Mouse (Mus musculus) forebrain, postnatal 0 days (tissue): ENCODE measurements at regions not wholly inside any gene's neighbourhood (a gene's known extent, or its start where the extent isn't known, plus 50 kb on each side); places are given as distances from the start of the nearest gene placed in this dataset.
A peak's percentile ranks its signal among the peaks of the same experiment; 100 is the strongest.

Experiments
- ATAC-seq: fragments of 200-750 bp; cut with Nextera tagmentation; 2 replicates; pipeline ENCODE4 v1.8.0; 2017; ENCODE audit warnings: mild to moderate bottlenecking, moderate library complexity
- DNase-seq: peaks from one replicate; pipeline ENCODE4 v3.0.0-alpha.2; 2015
- H3K27ac ChIP-seq: fragments of 300-500 bp; sonication (generic); 2 replicates; pipeline ENCODE4 v1.5.1; 2014; ENCODE audit warnings: low read depth, mild to moderate bottlenecking, antibody characterized with exemption, low read length, moderate library complexity, mixed read lengths
- H3K27me3 ChIP-seq: fragments of 300-500 bp; sonication (generic); 2 replicates; pipeline ENCODE4 v1.6.1; 2014; ENCODE audit warnings: mild to moderate bottlenecking, low read length, mixed read lengths; ENCODE audit not compliant: insufficient read depth
- H3K36me3 ChIP-seq: fragments of 300-500 bp; sonication (generic); 2 replicates; pipeline ENCODE4 v1.6.1; 2014; ENCODE audit warnings: mild to moderate bottlenecking, moderate library complexity; ENCODE audit not compliant: insufficient read depth
- H3K4me1 ChIP-seq: fragments of 300-500 bp; sonication (generic); 2 replicates; pipeline ENCODE4 v1.6.1; 2014; ENCODE audit warnings: antibody characterized with exemption; ENCODE audit not compliant: insufficient read depth
- H3K4me2 ChIP-seq: fragments of 300-500 bp; sonication (generic); 2 replicates; pipeline ENCODE4 v1.6.1; 2014; ENCODE audit warnings: low read depth, mild to moderate bottlenecking, moderate library complexity
- H3K4me3 ChIP-seq: fragments of 300-500 bp; sonication (generic); 2 replicates; pipeline ENCODE4 v1.5.1; 2014; ENCODE audit warnings: low read depth, low read length, mixed read lengths
- H3K9ac ChIP-seq: fragments of 300-500 bp; sonication (generic); 2 replicates; pipeline ENCODE4 v1.6.1; 2014; ENCODE audit warnings: mild to moderate bottlenecking
- H3K9me3 ChIP-seq: fragments of 300-500 bp; sonication (generic); 2 replicates; pipeline ENCODE4 v1.6.1; 2016; ENCODE audit warnings: low read length
- CTCF ChIP-seq: sonication (generic); IDR thresholded peaks from 2 replicates; pipeline ENCODE4 v1.5.1; 2016; ENCODE audit warnings: antibody characterized with exemption, control low read depth, low read depth
- WGBS: fragments of 180-500 bp; shearing (Covaris S2); extraction: QIAGEN DNeasy Blood & Tissue Kit; methylation state at CpG from one replicate; pipeline ENCODE4 v1.1.7; 2014; 5-methylcytosine and 5-hydroxymethylcytosine counted together

DNA sequence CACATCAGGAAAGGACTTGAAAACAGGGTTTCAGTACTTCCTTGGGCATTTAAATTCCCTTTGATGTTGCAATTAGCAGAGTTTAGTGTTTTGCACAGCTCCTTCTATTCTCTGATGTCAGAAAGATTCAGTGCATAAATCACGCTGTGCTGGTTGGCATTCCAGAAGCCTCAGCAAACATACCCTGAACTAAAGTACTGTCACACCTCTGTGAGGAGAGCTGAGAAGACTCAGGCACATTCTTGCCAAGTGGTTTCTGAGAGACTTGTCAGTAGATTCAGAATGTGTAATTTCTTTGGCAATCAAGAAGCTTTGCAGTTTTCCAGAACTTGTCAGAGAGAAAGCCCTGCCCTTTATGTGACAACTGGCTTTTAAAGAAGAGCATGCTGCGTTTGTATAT is 192.4 kb upstream of the 2610001J05Rik start:
- Histone ChIP-seq H3K4me1 (no peaks in the 10 kb centered on the region), H3K9me3 (no peaks in the 10 kb centered on the region), H3K27me3 (no peaks in the 10 kb centered on the region), H3K36me3 (no peaks in the 10 kb centered on the region), H3K4me2 (no peak overlapping the region), H3K9ac (no peak overlapping the region), H3K4me3 (no peak overlapping the region), H3K27ac (no peak overlapping the region)
- DNase-seq (peak; percentile 41), ATAC-seq (peak; percentile 88)
- TF ChIP-seq CTCF, result no peak
- 59% methylated on average over 2 of the region's 2 CpGs for WGBS

DNA sequence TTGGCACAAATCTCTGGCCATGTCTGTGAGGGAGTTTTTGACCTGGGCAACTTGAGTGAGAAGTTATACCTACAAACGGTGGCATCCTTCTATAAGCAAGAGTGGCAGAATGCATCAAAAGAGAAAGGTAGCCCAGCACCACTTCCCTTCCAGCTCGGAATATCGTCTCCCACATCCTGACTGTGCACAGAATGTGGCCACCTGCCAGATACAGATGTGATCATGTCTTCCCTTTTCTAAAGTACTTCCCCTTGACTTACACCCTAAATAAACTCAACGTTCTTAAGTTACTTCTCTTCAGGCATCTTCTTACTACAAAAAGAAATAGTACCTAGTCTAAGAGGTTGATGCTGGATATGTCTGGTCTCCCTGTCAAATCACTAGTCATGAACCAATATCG is 175.2 kb upstream of the 2610001J05Rik start:
- no peaks in the 10 kb centered on the region for H3K27me3 ChIP-seq
- H3K36me3 ChIP-seq, result no peaks in the 10 kb centered on the region
- H3K4me2 ChIP-seq, result no peak overlapping the region
- 94% methylated on average over 5 of the region's 5 CpGs for WGBS
- H3K4me3 ChIP-seq, result no peak overlapping the region
- ATAC-seq, result no peak
- H3K9me3 ChIP-seq, result no peaks in the 10 kb centered on the region
- DNase-seq, result no peak
- TF ChIP-seq CTCF, result no peak
- no peak overlapping the region for H3K9ac ChIP-seq
- H3K27ac ChIP-seq, result no peak overlapping the region
- H3K4me1 ChIP-seq, result no peaks in the 10 kb centered on the region

DNA sequence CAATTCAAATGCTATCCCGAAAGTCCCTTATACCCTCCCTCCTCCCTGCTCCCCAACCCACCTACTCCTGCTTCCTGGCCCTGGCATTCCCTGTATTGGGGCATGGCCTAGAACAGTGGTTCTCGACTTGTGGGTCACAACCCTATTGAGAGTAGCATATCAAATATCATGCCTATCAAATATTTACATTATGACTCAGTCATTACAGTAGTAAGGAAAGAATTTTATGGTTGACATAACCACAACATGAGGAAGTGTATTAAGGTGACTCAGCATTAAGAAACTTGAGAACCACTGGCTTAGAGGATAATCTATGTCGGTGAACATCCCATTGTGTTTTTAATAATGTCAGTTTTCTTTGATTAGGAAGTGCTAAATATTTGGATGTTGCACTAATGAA is 173.3 kb upstream of the 2610001J05Rik start:
- Histone ChIP-seq H3K27me3 (no peaks in the 10 kb centered on the region), H3K4me3 (no peak overlapping the region), H3K4me2 (no peak overlapping the region), H3K36me3 (no peaks in the 10 kb centered on the region), H3K4me1 (no peaks in the 10 kb centered on the region), H3K9me3 (no peaks in the 10 kb centered on the region), H3K27ac (no peak overlapping the region), H3K9ac (no peak overlapping the region)
- no peak for TF ChIP-seq CTCF
- no peak for ATAC-seq
- no peak for DNase-seq
- 82% methylated on average over 3 of the region's 3 CpGs for WGBS

DNA sequence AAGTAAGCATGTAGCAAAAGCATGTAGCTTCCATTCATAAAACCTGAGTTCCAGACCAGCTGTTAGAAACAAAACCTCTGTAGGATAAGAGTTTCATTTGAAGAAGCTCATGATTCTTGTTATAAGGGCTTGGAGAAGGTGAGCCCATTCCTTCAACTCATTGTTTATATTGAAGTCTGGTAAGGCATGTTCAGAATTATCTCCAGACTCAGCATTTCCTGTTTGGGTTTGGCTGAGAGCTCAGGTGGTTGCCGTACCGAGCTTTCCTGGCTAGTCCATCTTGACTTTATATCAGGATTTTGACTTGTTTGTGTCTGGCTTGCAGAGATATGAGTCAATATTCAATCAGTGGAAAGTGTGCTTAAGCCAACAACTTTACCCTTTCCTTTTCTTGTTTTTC is 154.6 kb upstream of the 2610001J05Rik start:
- WGBS, result 92% methylated on average over 2 of the region's 2 CpGs
- no peak for TF ChIP-seq CTCF

DNA sequence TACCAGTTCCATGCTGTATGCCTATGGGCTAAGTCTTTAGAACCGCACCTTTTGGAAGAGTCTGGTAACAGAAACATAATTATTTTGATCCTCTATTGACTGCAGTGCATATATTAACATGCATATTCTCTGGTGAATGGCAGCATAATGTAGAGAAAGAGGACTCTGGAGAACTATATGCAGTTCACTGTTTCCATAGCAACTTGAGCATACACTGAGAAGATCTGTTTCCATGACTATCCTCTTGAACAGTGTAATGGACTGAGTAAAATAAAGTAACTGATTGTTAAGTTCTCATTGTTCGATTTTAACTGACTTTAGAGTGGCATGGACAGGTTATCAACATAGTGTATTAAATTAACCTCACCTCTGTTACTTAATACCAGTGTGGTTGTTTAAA is 147.6 kb upstream of the 2610001J05Rik start:
- Histone ChIP-seq H3K4me1 (no peaks in the 10 kb centered on the region), H3K4me3 (no peak overlapping the region), H3K27ac (peak overlapping the region; percentile 42; the same call in 1 of the 2 replicates), H3K36me3 (no peaks in the 10 kb centered on the region), H3K4me2 (no peak overlapping the region), H3K27me3 (no peaks in the 10 kb centered on the region), H3K9ac (no peak overlapping the region), H3K9me3 (no peaks in the 10 kb centered on the region)
- WGBS, result 46% methylated on average over 2 of the region's 2 CpGs
- ATAC-seq (peak; percentile 99), DNase-seq (peak; percentile 61)
- TF ChIP-seq CTCF, result no peak

More for the DNA sequence above, 154.6 kb upstream of the 2610001J05Rik start:
- Histone ChIP-seq H3K27me3 (no peaks in the 10 kb centered on the region), H3K36me3 (no peaks in the 10 kb centered on the region), H3K9me3 (no peaks in the 10 kb centered on the region), H3K9ac (no peak overlapping the region), H3K4me2 (no peak overlapping the region), H3K27ac (no peak overlapping the region), H3K4me1 (no peaks in the 10 kb centered on the region), H3K4me3 (no peak overlapping the region)
- DNase-seq (no peak), ATAC-seq (no peak)

DNA sequence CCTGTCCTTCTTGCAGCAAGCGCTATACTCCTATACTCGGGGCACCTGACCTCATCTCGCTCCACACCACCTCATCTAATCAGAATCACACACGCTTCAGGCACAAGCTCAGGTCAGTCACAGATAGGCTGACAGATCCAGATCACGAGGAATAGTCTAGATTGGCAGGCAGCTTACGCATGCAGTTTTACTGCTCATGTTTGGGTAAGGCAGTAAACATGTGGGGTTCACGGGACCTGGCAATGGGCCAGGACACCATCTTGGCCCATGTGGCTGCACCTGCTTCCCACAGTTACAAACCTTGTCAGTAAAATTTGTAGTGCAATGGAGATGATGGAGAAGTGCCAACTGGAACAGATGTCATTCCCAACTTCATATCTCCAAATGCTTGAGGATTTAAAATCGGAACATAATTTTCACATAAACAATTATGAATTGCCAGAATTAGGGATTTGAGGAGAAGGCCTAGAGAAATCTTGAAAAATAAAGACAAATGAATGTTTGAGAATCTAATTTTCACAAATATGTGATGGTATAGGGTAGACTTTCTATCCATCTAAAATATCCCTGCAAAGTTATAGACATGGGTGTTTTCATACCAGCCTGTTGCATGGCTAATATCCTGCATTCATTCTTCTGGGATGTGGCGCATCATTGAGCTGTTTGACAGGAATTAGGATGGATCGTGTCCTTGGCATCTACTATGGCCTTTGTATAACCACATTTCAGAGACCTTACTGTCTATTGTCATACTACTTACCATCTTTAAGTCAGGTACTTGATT is 111.5 kb upstream of the 2610001J05Rik start:
- peak; percentile 71 for ATAC-seq

DNA sequence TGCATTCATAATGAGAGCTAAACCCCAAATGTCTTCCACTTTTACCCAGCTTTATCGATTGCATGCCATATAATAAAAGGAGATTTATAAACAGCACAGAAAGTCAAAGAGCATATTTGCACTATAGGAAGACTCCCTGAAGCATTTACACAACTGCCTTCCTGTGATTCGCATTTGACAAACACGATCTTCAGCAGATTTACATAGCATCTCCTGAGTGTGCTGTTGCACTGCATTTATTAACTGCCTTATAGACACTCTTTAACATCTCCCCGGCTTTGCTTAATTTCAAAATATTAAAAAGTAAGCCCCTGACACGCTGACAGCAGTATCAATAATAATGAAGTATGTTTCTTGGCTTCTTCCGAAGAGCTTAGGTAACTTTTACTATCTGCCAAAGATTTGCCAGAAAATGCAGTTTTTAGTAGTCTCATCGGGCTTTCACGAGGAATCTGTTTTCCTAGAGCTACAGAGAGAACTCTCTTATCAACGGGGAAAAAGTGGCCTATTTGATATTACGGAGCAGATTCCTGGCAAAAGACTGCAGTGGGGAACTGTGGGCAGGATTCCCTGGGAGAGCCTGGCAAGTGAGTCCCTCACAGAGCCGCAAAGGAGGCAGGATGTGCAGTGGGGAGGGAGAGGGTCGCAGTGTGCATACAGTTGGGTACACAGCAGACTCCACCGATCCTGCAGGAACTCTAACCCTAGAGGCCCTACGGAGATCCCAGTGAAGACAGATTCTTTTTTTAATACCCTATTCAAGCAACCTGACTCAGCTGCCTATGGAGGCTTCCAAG is 103.6 kb upstream of the 2610001J05Rik start:
- Histone ChIP-seq H3K27me3 (no peaks in the 10 kb centered on the region), H3K27ac (no peak overlapping the region), H3K36me3 (no peaks in the 10 kb centered on the region), H3K4me3 (no peak overlapping the region), H3K4me2 (0 out of 2 replicates have a peak overlapping the region, but pooled peaks have one; percentile 18), H3K9ac (no peak overlapping the region), H3K4me1 (no peaks in the 10 kb centered on the region), H3K9me3 (no peaks in the 10 kb centered on the region)
- no peak for TF ChIP-seq CTCF
- no peak for DNase-seq
- WGBS, result 58% methylated on average over 14 of the region's 14 CpGs
- ATAC-seq, result no peak

More for the DNA sequence above, 111.5 kb upstream of the 2610001J05Rik start:
- no peak for TF ChIP-seq CTCF
- no peaks in the 10 kb centered on the region for H3K9me3 ChIP-seq
- H3K36me3 ChIP-seq, result no peaks in the 10 kb centered on the region
- H3K9ac ChIP-seq, result no peak overlapping the region
- peak; percentile 76 for DNase-seq
- 67% methylated on average over 10 of the region's 10 CpGs for WGBS
- H3K4me3 ChIP-seq, result no peak overlapping the region
- H3K4me1 ChIP-seq, result no peaks in the 10 kb centered on the region
- H3K27me3 ChIP-seq, result no peaks in the 10 kb centered on the region
- H3K27ac ChIP-seq, result no peak overlapping the region
- H3K4me2 ChIP-seq, result no peak overlapping the region
